Mouse (Mus musculus) embryonic facial prominence, embryonic 11.5 days (tissue): ENCODE data around the gene Oxt. TPM values are rescaled to one million over a fixed set of nuclear protein-coding genes. Genes with fewer than 3 reads are reported as not detected.

Experiments
- ATAC-seq: fragments of 200-750 bp; cut with Nextera tagmentation; replicated peaks from 2 replicates; pipeline ENCODE4 v1.8.0; 2017; ENCODE audit warnings: low read depth; ENCODE audit not compliant: insufficient number of reproducible peaks, low FRiP score, low TSS enrichment
- DNase-seq: peaks from one replicate; pipeline ENCODE4 v3.0.0-alpha.2; 2015; ENCODE audit warnings: low spot score
- H3K27ac ChIP-seq: fragments of 300-500 bp; sonication (generic); replicated peaks from 2 replicates; pipeline ENCODE4 v1.5.1; 2014; ENCODE audit warnings: mild to moderate bottlenecking, low read depth, low read length, control low read depth
- H3K27me3 ChIP-seq: fragments of 300-500 bp; sonication (generic); 2 replicates; pipeline ENCODE4 v1.6.1; 2014; ENCODE audit warnings: mild to moderate bottlenecking, low read length, moderate library complexity, mixed read lengths; ENCODE audit not compliant: control insufficient read depth, insufficient read depth
- H3K36me3 ChIP-seq: fragments of 300-500 bp; sonication (generic); replicated peaks from 2 replicates; pipeline ENCODE4 v1.6.1; 2014; ENCODE audit warnings: low read depth, mild to moderate bottlenecking, low read length, moderate library complexity, mixed read lengths; ENCODE audit not compliant: control insufficient read depth, insufficient read depth
- H3K4me1 ChIP-seq: fragments of 300-500 bp; sonication (generic); 2 replicates; pipeline ENCODE4 v1.6.1; 2014; ENCODE audit warnings: low read length, mixed read lengths; ENCODE audit not compliant: control insufficient read depth, insufficient read depth
- H3K4me2 ChIP-seq: fragments of 300-500 bp; sonication (generic); 2 replicates; pipeline ENCODE4 v1.6.1; 2014; ENCODE audit warnings: low read depth, mild to moderate bottlenecking, control low read depth, low read length, moderate library complexity
- H3K4me3 ChIP-seq: fragments of 300-500 bp; sonication (generic); 2 replicates; pipeline ENCODE4 v1.5.1; 2014; ENCODE audit warnings: low read depth, low read length, control low read depth
- H3K9ac ChIP-seq: fragments of 300-500 bp; sonication (generic); replicated peaks from 2 replicates; pipeline ENCODE4 v1.6.1; 2014; ENCODE audit warnings: mild to moderate bottlenecking, control low read depth, low read length
- H3K9me3 ChIP-seq: fragments of 300-500 bp; sonication (generic); replicated peaks from 2 replicates; pipeline ENCODE4 v1.6.1; 2016; ENCODE audit warnings: mild to moderate bottlenecking, low read length, inconsistent platforms, mixed read lengths; ENCODE audit not compliant: control insufficient read depth
- WGBS: fragments of 180-500 bp; shearing (Covaris S2); extraction: QIAGEN DNeasy Blood & Tissue Kit; methylation state at CpG from one replicate; pipeline ENCODE4 v1.1.7; 2014; 5-methylcytosine and 5-hydroxymethylcytosine counted together
- polyA plus RNA-seq: library from polyadenylated mRNA; unstranded; fragments of >200 nt; fragmentation: Nextera tagmentation; extraction: Ambion mirVana; gene quantifications from 2 replicates; pipeline ENCODE4 v1.2.1, GENCODE M21; 2014

The Oxt gene
- polyA plus RNA-seq, 1 experiment from 2014 or later: not detected

DNA sequence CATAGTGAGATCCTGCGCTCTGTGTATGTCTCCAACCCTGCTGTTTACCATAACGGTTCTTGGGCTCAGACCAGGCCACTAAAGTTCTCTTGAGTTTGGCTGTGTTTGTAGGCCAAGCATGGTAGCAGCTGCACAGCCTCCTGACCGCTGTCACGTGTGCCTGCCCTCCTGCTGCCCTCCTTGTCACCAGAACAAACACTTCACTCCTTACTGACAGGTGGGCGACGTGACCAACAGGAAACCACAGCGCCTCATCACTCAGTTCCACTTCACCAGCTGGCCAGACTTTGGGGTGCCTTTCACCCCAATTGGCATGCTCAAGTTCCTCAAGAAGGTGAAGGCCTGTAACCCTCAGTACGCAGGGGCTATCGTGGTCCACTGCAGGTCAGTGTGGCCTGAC lies 35.7 kb upstream of the Oxt start:
- H3K9me3 ChIP-seq: no peaks in the 10 kb centered on the region
- no peak for ATAC-seq
- no peaks in the 10 kb centered on the region; the same call in 1 of the 2 replicates for H3K36me3 ChIP-seq
- no peak overlapping the region for H3K4me3 ChIP-seq
- no peaks in the 10 kb centered on the region for H3K4me1 ChIP-seq
- 90% methylated on average over 9 of the region's 9 CpGs for WGBS
- H3K9ac ChIP-seq: no peak overlapping the region
- H3K4me2 ChIP-seq: no peak overlapping the region
- no peak for DNase-seq
- no peak overlapping the region for H3K27ac ChIP-seq
- no peaks in the 10 kb centered on the region for H3K27me3 ChIP-seq

DNA sequence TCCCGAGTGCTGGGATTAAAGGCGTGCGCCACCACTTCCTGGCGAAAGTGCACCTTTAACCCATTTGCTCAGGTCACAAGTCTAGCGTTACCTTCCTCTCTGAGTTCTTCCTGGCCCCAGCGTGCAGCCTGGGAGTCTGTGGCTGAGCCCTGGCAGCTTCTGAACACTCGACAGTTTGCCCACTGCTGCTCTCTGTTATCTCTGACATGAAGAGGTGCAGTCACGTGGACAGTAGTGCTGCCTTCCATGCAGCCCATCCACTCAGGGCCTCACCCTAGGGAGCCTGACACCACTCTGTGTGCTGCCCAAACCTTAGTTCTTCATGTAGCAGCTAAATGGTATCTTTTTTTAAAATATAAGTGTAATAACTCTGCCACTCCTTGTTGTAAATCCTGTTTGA lies 29.0 kb upstream of the Oxt start:
- Histone ChIP-seq H3K27me3 (no peaks in the 10 kb centered on the region), H3K27ac (no peak overlapping the region), H3K4me1 (no peaks in the 10 kb centered on the region), H3K9me3 (no peaks in the 10 kb centered on the region), H3K4me2 (no peak overlapping the region), H3K36me3 (peaks cover 3% of the 10 kb centered on the region), H3K9ac (no peak overlapping the region), H3K4me3 (no peak overlapping the region)
- DNase-seq: no peak
- no peak for ATAC-seq
- WGBS: 88% methylated on average over 8 of the region's 8 CpGs

DNA sequence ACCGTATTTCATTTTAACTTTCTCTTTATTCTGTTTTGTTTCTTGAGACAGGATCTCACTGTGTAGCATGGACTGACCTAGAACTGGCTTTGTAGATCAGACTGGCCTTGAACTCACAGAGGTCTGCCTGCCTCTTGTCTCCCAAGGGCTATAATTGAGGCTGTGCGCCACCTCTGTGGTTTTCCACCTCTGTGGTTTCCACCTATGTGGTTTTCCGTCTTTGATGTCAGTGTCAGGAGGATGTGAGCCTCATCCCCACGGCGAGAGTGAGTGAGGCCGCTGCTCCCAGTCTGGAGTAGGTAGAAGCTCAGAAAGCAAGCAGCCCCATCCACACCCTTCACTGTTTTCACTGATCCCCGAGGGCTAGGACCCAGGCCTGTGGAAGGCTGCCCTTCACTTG lies 21.1 kb upstream of the Oxt start:
- H3K4me1 ChIP-seq: no peaks in the 10 kb centered on the region
- H3K4me2 ChIP-seq: no peak overlapping the region
- H3K4me3 ChIP-seq: no peak overlapping the region
- no peaks in the 10 kb centered on the region for H3K27me3 ChIP-seq
- no peak overlapping the region for H3K27ac ChIP-seq
- no peaks in the 10 kb centered on the region for H3K9me3 ChIP-seq
- ATAC-seq (no peak), DNase-seq (no peak)
- no peaks in the 10 kb centered on the region for H3K36me3 ChIP-seq
- WGBS: 89% methylated on average over 7 of the region's 7 CpGs
- H3K9ac ChIP-seq: no peak overlapping the region

DNA sequence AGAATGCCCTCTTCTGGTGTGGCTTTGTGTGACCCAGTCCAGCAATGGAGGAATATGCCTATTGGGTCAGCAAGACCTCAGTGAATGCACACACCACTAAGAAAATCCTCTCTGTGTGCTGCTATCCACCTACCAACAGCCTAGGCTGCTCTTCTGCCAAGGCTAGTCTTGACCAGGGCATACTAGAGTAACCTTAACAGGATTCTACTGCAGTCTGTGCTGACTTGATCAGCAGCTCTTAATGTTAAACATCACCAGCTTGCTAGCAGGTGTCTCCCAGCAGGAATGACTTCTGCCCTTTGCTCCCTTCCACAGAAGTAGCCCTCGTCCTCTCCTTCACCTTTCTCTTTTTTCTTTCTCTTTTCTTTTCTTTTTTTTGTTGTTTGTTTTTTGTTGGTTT lies 19.7 kb upstream of the Oxt start:
- H3K4me2 ChIP-seq: no peak overlapping the region
- H3K4me1 ChIP-seq: no peaks in the 10 kb centered on the region
- ATAC-seq (no peak), DNase-seq (no peak)
- no peaks in the 10 kb centered on the region for H3K27me3 ChIP-seq
- H3K4me3 ChIP-seq: no peak overlapping the region
- WGBS: 87% methylated on average over 1 of the region's 1 CpGs
- H3K27ac ChIP-seq: no peak overlapping the region
- no peaks in the 10 kb centered on the region for H3K9me3 ChIP-seq
- H3K9ac ChIP-seq: no peak overlapping the region
- H3K36me3 ChIP-seq: no peaks in the 10 kb centered on the region

DNA sequence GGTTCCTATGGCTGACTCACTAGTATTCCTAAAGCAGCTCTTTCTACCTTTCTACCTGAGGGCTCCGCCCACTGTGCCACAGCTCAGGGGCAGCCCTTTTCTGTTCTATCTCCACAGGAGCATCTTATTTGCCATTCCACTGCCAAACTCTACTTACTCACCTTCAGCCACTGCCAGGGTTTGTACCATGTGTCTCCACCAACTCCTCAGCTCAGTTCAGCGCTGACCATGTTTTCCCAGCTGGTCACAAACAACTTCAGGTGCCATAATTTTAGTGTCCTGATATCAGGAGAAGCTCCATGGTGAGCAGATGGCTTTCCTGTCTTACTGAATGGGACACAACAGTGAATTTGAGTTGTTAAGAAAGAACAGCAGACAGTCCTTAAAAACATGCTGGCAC lies 18.5 kb upstream of the Oxt start:
- ATAC-seq (no peak), DNase-seq (no peak)
- H3K27ac ChIP-seq: no peak overlapping the region
- no peaks in the 10 kb centered on the region for H3K4me1 ChIP-seq
- H3K36me3 ChIP-seq: no peaks in the 10 kb centered on the region
- 98% methylated on average over 2 of the region's 2 CpGs for WGBS
- H3K27me3 ChIP-seq: no peaks in the 10 kb centered on the region
- H3K4me3 ChIP-seq: no peak overlapping the region
- no peaks in the 10 kb centered on the region for H3K9me3 ChIP-seq
- no peak overlapping the region for H3K4me2 ChIP-seq
- no peak overlapping the region for H3K9ac ChIP-seq

DNA sequence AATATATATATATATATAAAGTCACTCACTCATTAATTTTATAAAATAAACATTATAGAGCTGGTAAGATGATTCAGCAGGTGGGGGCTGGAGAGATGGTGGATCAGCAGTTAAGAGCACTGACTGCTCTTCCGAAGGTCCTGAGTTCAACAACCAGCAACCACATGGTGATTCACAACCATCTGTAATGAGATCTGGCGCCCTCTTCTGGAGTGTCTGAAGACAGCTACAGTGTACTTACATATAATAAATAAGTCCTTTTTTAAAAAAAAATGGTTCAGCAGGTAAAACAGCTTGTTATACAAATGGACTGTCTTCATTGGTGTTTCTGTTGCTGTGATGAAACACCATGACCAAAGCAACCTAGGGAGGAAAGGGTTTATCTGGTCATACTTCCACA lies 18.0 kb upstream of the Oxt start:
- no peak for ATAC-seq
- 66% methylated on average over 2 of the region's 2 CpGs for WGBS
- H3K9ac ChIP-seq: no peak overlapping the region
- no peak for DNase-seq
- H3K9me3 ChIP-seq: no peaks in the 10 kb centered on the region
- no peaks in the 10 kb centered on the region for H3K4me1 ChIP-seq
- H3K36me3 ChIP-seq: no peaks in the 10 kb centered on the region
- no peak overlapping the region for H3K4me2 ChIP-seq
- H3K27ac ChIP-seq: no peak overlapping the region
- H3K4me3 ChIP-seq: no peak overlapping the region
- no peaks in the 10 kb centered on the region for H3K27me3 ChIP-seq

DNA sequence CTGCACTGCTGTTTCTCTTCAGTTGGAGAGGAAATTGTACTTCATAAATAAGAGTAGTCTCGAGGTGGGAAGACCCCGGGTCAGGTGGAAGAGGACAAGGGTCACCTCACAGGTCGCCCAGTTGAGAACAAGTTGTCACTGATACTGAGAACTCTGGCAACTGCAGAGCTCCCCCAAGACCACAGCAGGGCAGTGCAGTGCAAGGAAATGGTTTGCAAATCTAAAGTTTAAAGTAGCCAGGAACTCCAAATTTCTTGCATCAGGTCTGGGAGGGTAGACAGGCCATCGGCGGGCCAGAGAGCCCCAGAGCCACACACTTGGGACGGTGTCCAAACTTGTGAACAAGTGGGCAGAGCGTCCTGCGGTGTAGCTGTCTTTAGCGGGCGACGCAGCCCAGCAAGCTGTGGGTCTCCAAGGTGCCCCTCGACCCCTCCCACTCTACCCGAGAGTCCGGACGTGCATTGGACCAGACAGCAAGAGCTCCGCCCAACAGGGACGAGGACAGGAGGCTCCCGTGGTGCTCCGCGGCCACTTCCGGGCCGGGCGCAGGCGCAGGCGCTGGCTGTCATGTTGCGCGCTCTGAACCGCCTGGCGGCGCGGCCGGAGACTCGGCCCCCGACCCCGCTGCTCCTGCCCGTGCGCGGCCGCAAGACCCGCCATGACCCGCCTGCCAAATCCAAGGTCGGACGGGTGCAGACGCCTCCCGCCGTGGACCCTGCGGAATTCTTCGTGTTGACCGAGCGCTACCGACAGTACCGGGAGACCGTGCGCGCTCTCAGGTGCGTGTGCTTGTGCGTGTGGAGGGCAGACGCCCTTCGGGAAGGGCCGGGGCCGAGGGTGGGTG lies 12.5 kb upstream of the Oxt start, which contains the start of gene Mrps26:
TSS of gene Mrps26 (plus strand) at position 531 of the 844 bp plus-strand sequence.
- Histone ChIP-seq H3K27ac (no peak within 1 kb of the TSS; the same call in 1 of the 2 replicates), H3K9me3 (no peaks in the 10 kb centered on the region), H3K9ac (peak within 1 kb of the TSS; percentile 86), H3K4me2 (peak within 1 kb of the TSS; percentile 85), H3K36me3 (no peaks in the 10 kb centered on the region), H3K4me1 (no peaks in the 10 kb centered on the region), H3K4me3 (peak within 1 kb of the TSS; percentile 78), H3K27me3 (no peaks in the 10 kb centered on the region)
- WGBS: under 1% methylated on average over 61 of the region's 61 CpGs
- DNase-seq (peak; percentile 95), ATAC-seq (peak; percentile 98)

DNA sequence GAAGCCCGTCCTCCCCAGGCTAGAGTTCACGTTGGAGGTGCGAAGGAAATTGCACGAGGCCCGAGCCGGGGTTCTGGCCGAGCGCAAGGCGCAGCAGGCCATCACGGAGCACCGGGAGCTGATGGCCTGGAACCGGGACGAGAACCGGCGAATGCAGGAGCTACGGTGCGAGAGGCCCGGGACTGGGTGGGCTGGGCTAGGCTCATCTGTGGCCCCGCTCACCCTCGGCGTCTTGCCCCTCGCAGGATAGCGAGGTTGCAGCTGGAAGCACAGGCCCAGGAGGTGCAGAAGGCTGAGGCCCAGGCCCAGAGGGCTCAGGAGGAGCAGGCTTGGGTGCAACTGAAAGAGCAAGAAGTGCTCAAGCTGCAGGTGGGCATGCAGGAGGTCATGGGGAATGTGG lies 11.9 kb upstream of the Oxt start:
- no peaks in the 10 kb centered on the region for H3K4me1 ChIP-seq

More for the DNA sequence above, 11.9 kb upstream of the Oxt start:
- peak overlapping the region; percentile 85 for H3K4me2 ChIP-seq
- peak overlapping the region; percentile 78 for H3K4me3 ChIP-seq
- H3K9ac ChIP-seq: peak overlapping the region; percentile 86
- peak; percentile 15; the same call in 1 of the 2 replicates for ATAC-seq
- no peaks in the 10 kb centered on the region for H3K9me3 ChIP-seq
- no peaks in the 10 kb centered on the region for H3K27me3 ChIP-seq
- no peak overlapping the region for H3K27ac ChIP-seq
- no peak for DNase-seq
- under 1% methylated on average over 23 of the region's 23 CpGs for WGBS
- no peaks in the 10 kb centered on the region for H3K36me3 ChIP-seq
